Mouse (Mus musculus) MEL (cell line): ENCODE data around the gene Brca2. TPM values are rescaled to one million over a fixed set of nuclear protein-coding genes. Genes with fewer than 3 reads are reported as not detected.

Experiments used
- DNase-seq: peaks from one replicate; pipeline ENCODE4 v3.0.0; 2011; ENCODE audit warnings: low read depth, low spot score
- H3K27ac ChIP-seq: 2 replicates; pipeline ENCODE4 v1.5.1; 2012; ENCODE audit warnings: low read depth, mild to moderate bottlenecking, control low read depth, low read length, moderate library complexity; ENCODE audit not compliant: control insufficient read depth
- H3K27me3 ChIP-seq, 2 experiments: fragments of 150-350 bp in 1 of 2; sonication (generic) in 1 of 2; 2 replicates each; pipeline ENCODE4 v1.6.1; 2012; ENCODE audit warnings: low read length in 2 of 2, mild to moderate bottlenecking in 2 of 2, improper control_type of control experiment in 1 of 2, moderate library complexity in 1 of 2; ENCODE audit not compliant: insufficient read depth in 2 of 2, control insufficient read depth in 1 of 2
- H3K36me3 ChIP-seq, 2 experiments: 2 replicates each; pipeline ENCODE4 v1.6.1; 2012 to 2014; ENCODE audit warnings: low read length in 2 of 2, improper control_type of control experiment in 1 of 2, inconsistent platforms in 1 of 2, mild to moderate bottlenecking in 1 of 2; ENCODE audit not compliant: insufficient read depth in 2 of 2, control insufficient read depth in 1 of 2
- H3K4me1 ChIP-seq, 2 experiments: fragments of 150-350 bp in 1 of 2; sonication (generic) in 1 of 2; 2 replicates each; pipeline ENCODE4 v1.6.1; 2012; ENCODE audit warnings: low read length in 2 of 2, improper control_type of control experiment in 1 of 2, mild to moderate bottlenecking in 1 of 2; ENCODE audit not compliant: insufficient read depth in 2 of 2, control insufficient read depth in 1 of 2
- H3K4me3 ChIP-seq, 2 experiments: fragments of 150-350 bp in 1 of 2; sonication (generic) in 1 of 2; 2 replicates each; pipeline ENCODE4 v1.5.1; 2012; ENCODE audit warnings: low read depth in 2 of 2, low read length in 2 of 2, mild to moderate bottlenecking in 2 of 2, moderate library complexity in 2 of 2, control low read depth in 1 of 2, improper control_type of control experiment in 1 of 2; ENCODE audit not compliant: control insufficient read depth in 1 of 2, insufficient read depth in 1 of 2
- H3K79me2 ChIP-seq: 2 replicates; pipeline ENCODE4 v1.6.1; 2012; ENCODE audit warnings: mild to moderate bottlenecking, low read length, moderate library complexity; ENCODE audit not compliant: control insufficient read depth, poor library complexity, insufficient read depth
- H3K9ac ChIP-seq: 2 replicates; pipeline ENCODE4 v1.6.1; 2012; ENCODE audit warnings: low read depth, mild to moderate bottlenecking, control low read depth, low read length, moderate library complexity; ENCODE audit not compliant: control insufficient read depth, poor library complexity, severe bottlenecking
- H3K9me3 ChIP-seq: fragments of 150-350 bp; sonication (generic); replicated peaks from 2 replicates; pipeline ENCODE4 v1.6.1; 2012; ENCODE audit warnings: mild to moderate bottlenecking, low read length, improper control_type of control experiment, moderate library complexity; ENCODE audit not compliant: insufficient read depth
- BHLHE40 ChIP-seq: IDR thresholded peaks from 2 replicates; pipeline ENCODE4 v1.6.1; 2012; ENCODE audit warnings: low read depth, mild to moderate bottlenecking, inconsistent platforms, low read length, improper control_type of control experiment, borderline replicate concordance
- CHD2 ChIP-seq: IDR thresholded peaks from 2 replicates; pipeline ENCODE4 v1.6.1; 2011; ENCODE audit warnings: low read length, improper control_type of control experiment
- E2F4 ChIP-seq: IDR thresholded peaks from 2 replicates; pipeline ENCODE4 v1.6.1; 2011; ENCODE audit warnings: low read depth, low read length, improper control_type of control experiment, borderline replicate concordance
- EP300 ChIP-seq, 2 experiments: IDR thresholded peaks; 2 replicates each; pipeline ENCODE4 v1.6.1; 2011; ENCODE audit warnings: improper control_type of control experiment in 2 of 2, low read length in 2 of 2, low read depth in 1 of 2, mild to moderate bottlenecking in 1 of 2
- HCFC1 ChIP-seq: IDR thresholded peaks from 2 replicates; pipeline ENCODE4 v1.6.1; 2012; ENCODE audit warnings: low read depth, mild to moderate bottlenecking, inconsistent platforms, low read length, improper control_type of control experiment, moderate library complexity
- KAT2A ChIP-seq: conservative IDR thresholded peaks from 2 replicates; pipeline ENCODE4 v1.6.1; 2012; ENCODE audit warnings: low read depth, low read length, improper control_type of control experiment, inconsistent platforms
- MAZ ChIP-seq: IDR thresholded peaks from 2 replicates; pipeline ENCODE4 v1.6.1; 2012; ENCODE audit warnings: low read depth, mild to moderate bottlenecking, inconsistent platforms, low read length, improper control_type of control experiment
- MEF2A ChIP-seq: IDR thresholded peaks from 2 replicates; pipeline ENCODE4 v1.6.1; 2014; ENCODE audit warnings: low read depth, mild to moderate bottlenecking, inconsistent platforms, low read length, improper control_type of control experiment; ENCODE audit not compliant: poor library complexity, insufficient replicate concordance, severe bottlenecking; ENCODE audit errors: extremely low read depth
- NELFE ChIP-seq: IDR thresholded peaks from 2 replicates; pipeline ENCODE4 v1.6.1; 2011; ENCODE audit warnings: low read depth, low read length, improper control_type of control experiment
- NRF1 ChIP-seq: IDR thresholded peaks from 2 replicates; pipeline ENCODE4 v1.6.1; 2014; ENCODE audit warnings: low read depth, mild to moderate bottlenecking, inconsistent platforms, low read length, improper control_type of control experiment, moderate library complexity; ENCODE audit not compliant: poor library complexity, insufficient read depth, severe bottlenecking
- POLR2A ChIP-seq, 2 experiments: IDR thresholded peaks; 2 replicates each; pipeline ENCODE4 v1.6.1; 2011 to 2012; ENCODE audit warnings: low read length in 2 of 2, mild to moderate bottlenecking in 2 of 2, control low read depth in 1 of 2, improper control_type of control experiment in 1 of 2, low read depth in 1 of 2, moderate library complexity in 1 of 2; ENCODE audit not compliant: control insufficient read depth in 1 of 2, insufficient read depth in 1 of 2, poor library complexity in 1 of 2
- POLR2AphosphoS2 ChIP-seq: IDR thresholded peaks from 2 replicates; pipeline ENCODE4 v1.6.1; 2011; ENCODE audit warnings: low read length, improper control_type of control experiment
- SMC3 ChIP-seq: IDR thresholded peaks from 2 replicates; pipeline ENCODE4 v1.6.1; 2011; ENCODE audit warnings: low read depth, low read length, improper control_type of control experiment
- TAL1 ChIP-seq: IDR thresholded peaks from 2 replicates; pipeline ENCODE4 v1.6.1; 2012; ENCODE audit warnings: mild to moderate bottlenecking, inconsistent platforms, low read length, moderate library complexity, mixed read lengths
- TCF12 ChIP-seq: IDR thresholded peaks from 2 replicates; pipeline ENCODE4 v1.6.1; 2014; ENCODE audit warnings: low read depth, mild to moderate bottlenecking, inconsistent platforms, low read length, improper control_type of control experiment, moderate library complexity
- USF1 ChIP-seq: IDR thresholded peaks from 2 replicates; pipeline ENCODE4 v1.6.1; 2014; ENCODE audit warnings: low read depth, mild to moderate bottlenecking, inconsistent platforms, low read length, improper control_type of control experiment, moderate library complexity
- USF2 ChIP-seq, 2 experiments: IDR thresholded peaks; 2 replicates each; pipeline ENCODE4 v1.6.1; 2011 to 2012; ENCODE audit warnings: improper control_type of control experiment in 2 of 2, low read length in 2 of 2, borderline replicate concordance in 1 of 2, inconsistent platforms in 1 of 2, low read depth in 1 of 2, mild to moderate bottlenecking in 1 of 2; ENCODE audit not compliant: insufficient read depth in 1 of 2
- ZC3H11A ChIP-seq: IDR thresholded peaks from 2 replicates; pipeline ENCODE4 v1.6.1; 2012; ENCODE audit warnings: low read depth, mild to moderate bottlenecking, inconsistent platforms, low read length, improper control_type of control experiment
- ZNF384 ChIP-seq: IDR thresholded peaks from 2 replicates; pipeline ENCODE4 v1.6.1; 2012; ENCODE audit warnings: low read depth, mild to moderate bottlenecking, inconsistent platforms, low read length, improper control_type of control experiment
- polyA plus RNA-seq, 2 experiments: library from polyadenylated mRNA; stranded (reverse) in 1 of 2; unstranded in 1 of 2; fragments of >175 nt in 1 of 2; fragments of >200 nt in 1 of 2; gene quantifications; 2 replicates each; pipeline versions ENCODE4 v1.2.1 to v1.2.4; 2012; ENCODE audit warnings: low replicate concordance in 2 of 2, low read depth in 1 of 2; ENCODE audit not compliant: insufficient read length in 2 of 2, insufficient read depth in 1 of 2, missing spikeins in 1 of 2
- total RNA-seq: library from RNA; depleted of rRNA; stranded (reverse); fragments of 300-350 nt; gene quantifications from 2 replicates; pipeline ENCODE4 v1.2.3, GENCODE M21; 2012; rRNA removed

The Brca2 gene
- total and polyA plus RNA-seq, 3 experiments, result 29.8 to 239 (median 53.4) TPM

DNA sequence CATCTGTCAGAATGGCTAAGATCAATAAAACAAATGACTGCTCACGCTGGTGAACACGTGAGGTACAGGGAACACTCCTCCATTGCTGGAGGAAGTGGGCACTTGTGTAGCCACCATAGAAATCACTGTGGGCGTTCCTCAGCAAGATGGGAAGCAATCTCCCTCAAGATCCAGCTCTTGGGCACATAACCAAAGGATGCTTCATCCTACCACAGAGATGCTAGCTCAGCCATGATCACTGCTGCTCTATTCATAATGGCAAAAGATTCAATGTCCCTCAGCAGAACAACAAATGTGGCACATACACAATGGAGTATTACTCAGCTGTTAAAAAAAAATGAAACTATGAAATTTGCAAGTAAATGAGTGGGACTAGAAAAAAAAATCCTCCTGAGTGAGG, 94.3 kb downstream of the Brca2 start:
- H3K27ac ChIP-seq, result no peak overlapping the region
- no peaks in the 10 kb centered on the region for H3K27me3 ChIP-seq
- H3K4me3 ChIP-seq, result no peak overlapping the region
- no peak overlapping the region for H3K9ac ChIP-seq
- peaks cover 0 to 7% of the 10 kb centered on the region in 2 experiments; a peak in 3 of 4 replicates for H3K36me3 ChIP-seq
- H3K4me1 ChIP-seq, result peaks cover 3% of the 10 kb centered on the region in 2 experiments; a peak in 1 of 4 replicates
- no peaks in the 10 kb centered on the region for H3K79me2 ChIP-seq
- DNase-seq, result no peak
- H3K9me3 ChIP-seq, result no peaks in the 10 kb centered on the region
- TF ChIP-seq TCF12, result no peak
- no peak for TF ChIP-seq E2F4
- no peak for TF ChIP-seq POLR2A (IDR thresholded peaks at IDR 0.05; ENCODE audit: control insufficient read depth in 1 of 2, insufficient read depth in 1 of 2, low read depth in 1 of 2, low read length in 2 of 2, poor library complexity in 1 of 2)
- TF ChIP-seq KAT2A, result no peak
- no peak for TF ChIP-seq ZC3H11A
- no peak for TF ChIP-seq USF1
- TF ChIP-seq NRF1, result no peak
- no peak for TF ChIP-seq BHLHE40
- no peak for TF ChIP-seq CHD2
- TF ChIP-seq MEF2A, result no peak
- no peak for TF ChIP-seq USF2 (IDR thresholded peaks at IDR 0.05; ENCODE audit: borderline replicate concordance in 1 of 2, insufficient read depth in 1 of 2, low read depth in 1 of 2, low read length in 2 of 2)
- TF ChIP-seq HCFC1, result no peak
- TF ChIP-seq ZNF384, result no peak
- TF ChIP-seq MAZ, result no peak

DNA sequence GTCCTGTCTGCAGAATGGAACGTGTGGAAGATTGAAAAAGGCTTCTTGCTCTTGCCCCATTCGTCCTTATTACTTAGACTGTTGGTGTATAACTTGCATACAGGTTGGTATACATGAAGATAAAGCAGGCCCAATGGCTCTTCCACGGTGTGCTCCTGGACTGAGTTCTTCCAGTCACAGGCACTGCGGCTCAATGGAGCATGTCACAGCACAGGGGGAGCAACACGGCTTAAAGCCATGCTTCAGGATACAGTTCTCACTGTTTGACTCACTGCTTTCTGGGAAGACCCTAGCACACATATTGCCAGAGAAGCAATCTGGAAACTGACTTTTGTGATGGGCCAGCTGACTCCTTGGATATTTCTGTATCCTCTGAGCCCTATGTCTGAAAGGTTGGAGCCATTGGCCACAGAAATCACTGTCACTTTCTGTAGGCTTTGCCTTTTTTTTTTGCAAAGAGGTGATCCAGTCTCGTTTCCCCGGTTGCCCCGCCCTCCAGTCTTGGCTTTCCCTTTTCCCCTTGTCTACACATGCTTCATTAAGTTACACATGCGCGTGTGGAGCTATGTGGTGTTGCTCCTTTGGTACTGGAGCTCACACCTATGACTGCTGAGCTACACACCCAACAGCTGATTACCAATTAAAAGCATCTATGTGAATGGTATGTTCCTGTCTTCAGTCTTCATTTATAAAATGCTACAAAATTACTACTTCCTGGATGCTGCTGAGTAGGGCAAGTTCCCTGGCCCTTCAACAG, 96.3 kb downstream of the Brca2 start:
- H3K9me3 ChIP-seq, result no peaks in the 10 kb centered on the region
- no peak for TF ChIP-seq BHLHE40
- TF ChIP-seq POLR2AphosphoS2, result peak; percentile 28; the same call in 1 of the 2 replicates
- TF ChIP-seq TAL1, result no peak
- TF ChIP-seq KAT2A, result no peak
- TF ChIP-seq MEF2A, result no peak
- no peak for TF ChIP-seq EP300 (IDR thresholded peaks at IDR 0.05; ENCODE audit: low read depth in 1 of 2, low read length in 2 of 2)
- no peak for TF ChIP-seq NELFE
- TF ChIP-seq HCFC1, result no peak
- no peak for TF ChIP-seq SMC3
- no peaks in the 10 kb centered on the region for H3K79me2 ChIP-seq
- H3K27ac ChIP-seq, result no peak overlapping the region
- peaks cover 0 to 23% of the 10 kb centered on the region in 2 experiments; a peak in 2 of 4 replicates for H3K36me3 ChIP-seq
- no peaks in the 10 kb centered on the region for H3K27me3 ChIP-seq
- H3K4me3 ChIP-seq, result no peak overlapping the region
- no peak for DNase-seq
- peaks cover 6 to 16% of the 10 kb centered on the region in 2 experiments; a peak in 3 of 4 replicates for H3K4me1 ChIP-seq
- no peak overlapping the region for H3K9ac ChIP-seq

Other genes starting within 250 kb of the Brca2 start
- gene Zar1l, start 4.5 kb upstream of the Brca2 start, total RNA-seq, result not detected in 2 replicates
- gene Zar1l, start 4.5 kb upstream of the Brca2 start, polyA plus RNA-seq, result not detected
- 2.6 and 2.9 TPM in 2 replicates for gene N4bp2l1, start 74.6 kb downstream of the Brca2 start, total RNA-seq
- gene N4bp2l1, start 74.6 kb downstream of the Brca2 start, polyA plus RNA-seq, result 10 to 100 TPM in 1 of 2 experiments, not detected in 1; 15.0 TPM
- gene N4bp2l2, start 143.6 kb downstream of the Brca2 start, total RNA-seq, result 74.9 and 75.0 TPM in 2 replicates
- 10 to 100 TPM in 1 of 2 experiments, not detected in 1; 67.5 TPM for gene N4bp2l2, start 143.6 kb downstream of the Brca2 start, polyA plus RNA-seq
- 21.9 and 26.3 TPM in 2 replicates for gene Pds5b, start 151.1 kb downstream of the Brca2 start, total RNA-seq
- 10 to 100 TPM; 46.2 to 52.7 TPM for gene Pds5b, start 151.1 kb downstream of the Brca2 start, polyA plus RNA-seq